Mouse (Mus musculus) layer of hippocampus, adult 2 months (tissue): ENCODE measurements at regions not wholly inside any gene's neighbourhood (a gene's known extent, or its start where the extent isn't known, plus 50 kb on each side); places are given as distances from the start of the nearest gene placed in this dataset.

Source experiments
- DNase-seq, 2 experiments: peaks; one replicate each; pipeline ENCODE4 v3.0.0; 2022; ENCODE audit warnings: low spot score in 2 of 2
- H3K27ac ChIP-seq: fragments of 200-600 bp; 2 replicates; pipeline ENCODE4 v1.8.1; 2022
- H3K4me3 ChIP-seq: fragments of 200-600 bp; 2 replicates; pipeline ENCODE4 v1.8.1; 2022; ENCODE audit warnings: mild to moderate bottlenecking
- CTCF ChIP-seq: fragments of 200-600 bp; conservative IDR thresholded peaks from 2 replicates; pipeline ENCODE4 v1.8.1; 2022; ENCODE audit warnings: antibody characterized with exemption, mild to moderate bottlenecking, moderate library complexity

- TF ChIP-seq CTCF, result no peak
- H3K27ac ChIP-seq, result no peak overlapping the region
- DNase-seq, result no peak
- no peak overlapping the region for H3K4me3 ChIP-seq
Observed at GRCm38 (mm10) chr14:25239335-25239960, 219.5 kb upstream of the Zmiz1 start.

DNA sequence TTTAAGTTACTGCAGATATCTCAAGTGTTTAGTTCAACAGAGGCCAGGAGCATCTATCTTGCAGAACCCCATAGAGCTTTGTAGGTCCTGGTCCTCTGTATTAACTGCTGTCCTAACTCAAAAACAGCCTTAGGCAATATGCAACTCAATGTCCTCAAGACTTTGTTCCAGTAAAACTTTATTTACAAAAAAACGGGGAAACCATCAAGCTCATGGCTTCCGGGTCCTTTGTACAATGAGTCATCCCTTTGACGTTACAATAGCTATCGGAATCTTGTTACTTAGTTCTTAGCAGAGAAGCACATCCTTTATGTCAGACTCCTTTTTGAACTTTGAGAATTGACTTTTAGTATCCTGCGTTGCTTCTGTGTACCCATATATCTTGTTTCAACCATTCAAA, 216.2 kb upstream of the Zmiz1 start:
- no peak for TF ChIP-seq CTCF
- DNase-seq, result no peak
- H3K4me3 ChIP-seq, result no peak overlapping the region
- H3K27ac ChIP-seq, result no peak overlapping the region

- DNase-seq, result no peak
- TF ChIP-seq CTCF, result no peak
- Histone ChIP-seq H3K27ac (no peak overlapping the region), H3K4me3 (no peak overlapping the region)
Observed at GRCm38 (mm10) chr14:25243289-25243688, 215.7 kb upstream of the Zmiz1 start.

DNA sequence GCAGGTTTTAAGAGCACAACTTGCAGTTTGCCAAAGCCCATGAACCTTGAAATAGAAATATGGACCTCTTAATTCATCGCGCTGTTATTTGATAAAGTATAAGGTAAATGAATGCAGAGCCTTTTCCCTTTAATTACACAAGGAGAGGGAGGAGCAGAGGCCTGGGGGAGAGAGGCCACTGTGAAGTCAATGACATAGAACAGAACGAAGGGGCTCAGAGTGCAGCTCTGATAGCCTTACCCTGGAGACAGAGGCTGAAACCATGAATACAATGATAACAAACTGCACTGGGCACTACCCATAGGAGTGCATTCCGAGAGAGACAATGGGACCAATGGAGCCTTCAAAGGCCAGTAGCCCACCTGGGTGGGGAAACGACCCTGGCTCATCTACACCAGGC, 215.3 kb upstream of the Zmiz1 start:
- no peak for TF ChIP-seq CTCF
- H3K4me3 ChIP-seq, result no peak overlapping the region
- DNase-seq, result no peak
- H3K27ac ChIP-seq, result no peak overlapping the region

- no peak for DNase-seq
- Histone ChIP-seq H3K4me3 (no peak overlapping the region), H3K27ac (no peak overlapping the region)
- no peak for TF ChIP-seq CTCF
Observed at GRCm38 (mm10) chr14:25244841-25245240, 214.1 kb upstream of the Zmiz1 start.

- no peak for TF ChIP-seq CTCF
- H3K4me3 ChIP-seq, result no peak overlapping the region
- no peak for DNase-seq
- no peak overlapping the region for H3K27ac ChIP-seq
Observed at GRCm38 (mm10) chr14:25245691-25246090, 213.3 kb upstream of the Zmiz1 start.

GRCm38 (mm10) chr14:25248941-25249340, 210.0 kb upstream of the Zmiz1 start:
- TF ChIP-seq CTCF, result no peak
- no peak overlapping the region for H3K27ac ChIP-seq
- no peak for DNase-seq
- no peak overlapping the region for H3K4me3 ChIP-seq

- Histone ChIP-seq H3K4me3 (no peak overlapping the region), H3K27ac (no peak overlapping the region)
- TF ChIP-seq CTCF, result no peak
- DNase-seq, result no peak
Observed at GRCm38 (mm10) chr14:25253016-25253850, 205.8 kb upstream of the Zmiz1 start.

DNA sequence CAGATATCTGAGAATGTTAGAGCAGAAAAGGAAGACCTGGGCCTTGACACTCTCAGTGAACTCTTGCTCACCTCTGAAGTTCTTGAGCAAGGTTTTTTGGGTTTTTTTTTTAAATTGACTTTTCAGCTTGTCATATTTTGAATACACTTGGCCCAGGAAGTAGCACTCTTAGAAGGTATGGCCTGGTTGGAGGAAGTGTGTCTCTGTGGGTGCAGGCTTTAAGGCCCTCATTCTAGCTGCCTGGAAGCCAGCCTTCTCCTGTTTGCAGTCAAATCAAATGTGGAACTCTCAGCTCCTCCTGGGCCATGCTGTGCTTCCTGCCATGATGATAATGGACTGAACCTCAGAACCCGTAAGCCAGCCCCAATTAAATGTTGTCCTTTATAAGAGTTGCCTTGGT, 195.9 kb upstream of the Zmiz1 start:
- DNase-seq, result no peak
- no peak for TF ChIP-seq CTCF
- Histone ChIP-seq H3K27ac (no peak overlapping the region), H3K4me3 (no peak overlapping the region)

- DNase-seq, result no peak
- no peak overlapping the region for H3K4me3 ChIP-seq
- no peak for TF ChIP-seq CTCF
- H3K27ac ChIP-seq, result no peak overlapping the region
Observed at GRCm38 (mm10) chr14:25266846-25267245, 192.1 kb upstream of the Zmiz1 start.

DNA sequence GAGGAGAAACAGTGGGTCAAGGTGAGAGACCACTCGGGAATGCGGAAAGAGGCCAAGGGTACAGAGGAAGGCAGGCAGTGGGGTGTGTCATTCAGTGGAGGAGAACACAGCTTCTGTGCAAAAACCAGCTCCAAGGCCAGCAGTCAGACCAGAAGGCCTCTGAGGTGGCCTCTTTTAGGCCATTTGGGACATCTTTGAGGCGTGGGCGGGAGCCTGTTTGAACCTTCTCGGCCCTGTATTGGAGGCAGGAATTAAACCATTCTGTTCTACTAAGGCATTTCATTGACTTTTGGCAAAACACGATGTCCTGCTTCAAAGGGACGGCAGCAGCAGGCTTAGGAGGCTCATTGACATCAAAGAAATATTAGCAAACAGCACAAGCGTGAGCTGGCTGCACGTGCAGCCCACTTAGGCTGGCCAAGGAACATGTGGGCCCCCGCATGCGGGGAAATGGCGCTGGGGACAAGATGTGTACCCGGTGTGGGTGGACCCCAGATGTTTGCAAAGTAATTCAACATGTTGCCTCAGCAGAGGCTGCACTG, 190.8 kb upstream of the Zmiz1 start:
- DNase-seq, result no peak
- Histone ChIP-seq H3K27ac (no peak overlapping the region), H3K4me3 (no peak overlapping the region)
- TF ChIP-seq CTCF, result no peak

DNA sequence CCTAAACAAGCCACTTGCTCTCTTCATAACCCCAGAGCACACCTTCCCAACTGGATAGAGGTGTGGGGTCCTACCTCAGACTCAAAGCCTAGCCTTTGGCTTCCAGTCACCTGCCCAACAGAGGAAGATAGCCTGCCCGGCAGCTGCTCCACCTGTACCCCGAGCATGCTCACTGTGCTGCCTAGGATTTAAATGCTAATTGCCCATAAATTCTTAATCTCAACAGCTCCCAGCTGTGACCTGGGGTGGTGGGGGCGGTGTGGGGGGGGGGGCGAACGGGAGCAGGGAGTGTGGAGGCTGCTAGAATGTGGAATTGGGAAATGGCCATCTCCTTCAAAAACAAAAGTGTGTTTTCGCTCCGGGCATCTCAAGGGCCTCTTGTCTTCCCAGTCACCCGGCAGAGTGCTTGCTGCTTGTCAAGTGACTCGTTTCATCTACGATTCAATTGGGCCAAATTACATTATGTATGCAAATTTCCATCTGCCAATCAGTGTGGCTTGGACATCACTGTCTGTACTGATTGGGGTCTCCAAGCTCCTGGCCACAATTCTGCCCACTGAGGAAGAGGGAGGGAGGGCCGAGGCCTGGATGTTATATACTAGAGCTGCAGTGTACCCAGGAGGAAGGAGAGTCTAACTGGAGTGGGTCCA, 188.6 kb upstream of the Zmiz1 start:
- no peak for DNase-seq
- no peak overlapping the region for H3K27ac ChIP-seq
- H3K4me3 ChIP-seq, result no peak overlapping the region
- TF ChIP-seq CTCF, result no peak

DNA sequence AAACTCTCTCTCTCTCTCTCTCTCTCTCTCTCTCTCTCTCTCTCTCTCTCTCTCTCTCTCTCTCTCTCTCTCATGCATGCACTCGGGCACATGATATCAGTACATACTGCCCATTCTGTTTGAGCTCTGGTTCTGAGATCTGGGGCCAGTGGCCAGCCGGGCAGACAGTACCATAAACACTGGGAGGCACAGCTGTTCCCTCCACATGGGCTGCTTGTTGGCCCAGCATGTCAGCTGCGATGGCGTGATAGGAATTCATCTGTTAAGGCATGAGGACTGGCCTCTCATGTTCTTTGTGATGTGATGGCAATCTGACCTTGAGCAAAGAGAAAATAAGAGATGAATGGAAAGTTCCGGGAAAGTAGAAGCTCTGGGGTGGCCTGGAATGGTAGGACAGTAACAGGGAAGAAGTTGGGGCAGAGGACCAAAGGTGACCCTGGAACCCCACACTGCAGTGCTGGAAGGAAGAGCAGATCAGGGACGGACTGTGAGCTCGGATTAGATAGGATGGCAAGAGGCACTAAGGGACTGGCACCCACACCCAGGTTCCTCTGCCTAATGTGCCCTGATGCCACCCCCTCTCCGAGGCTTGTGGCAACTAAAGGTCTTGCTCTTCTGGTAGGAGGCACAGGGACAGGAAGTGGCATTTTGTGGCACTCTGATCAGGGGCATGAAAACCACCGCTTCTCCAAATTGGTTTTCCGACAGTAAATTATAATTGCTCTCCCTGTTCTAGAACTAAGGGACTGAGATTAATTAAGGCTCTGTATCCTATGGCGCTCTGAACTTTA, 186.4 kb upstream of the Zmiz1 start:
- Histone ChIP-seq H3K4me3 (no peak overlapping the region), H3K27ac (no peak overlapping the region)
- no peak for TF ChIP-seq CTCF
- no peak for DNase-seq
